Mouse (Mus musculus): ENCODE results near the gene Fxyd5. TPM values are rescaled to one million over a fixed set of nuclear protein-coding genes. Genes with fewer than 3 reads are reported as not detected.

The Fxyd5 gene
- polyA plus RNA-seq, 1 experiment from 2014 or later = 43.9 TPM

DNA sequence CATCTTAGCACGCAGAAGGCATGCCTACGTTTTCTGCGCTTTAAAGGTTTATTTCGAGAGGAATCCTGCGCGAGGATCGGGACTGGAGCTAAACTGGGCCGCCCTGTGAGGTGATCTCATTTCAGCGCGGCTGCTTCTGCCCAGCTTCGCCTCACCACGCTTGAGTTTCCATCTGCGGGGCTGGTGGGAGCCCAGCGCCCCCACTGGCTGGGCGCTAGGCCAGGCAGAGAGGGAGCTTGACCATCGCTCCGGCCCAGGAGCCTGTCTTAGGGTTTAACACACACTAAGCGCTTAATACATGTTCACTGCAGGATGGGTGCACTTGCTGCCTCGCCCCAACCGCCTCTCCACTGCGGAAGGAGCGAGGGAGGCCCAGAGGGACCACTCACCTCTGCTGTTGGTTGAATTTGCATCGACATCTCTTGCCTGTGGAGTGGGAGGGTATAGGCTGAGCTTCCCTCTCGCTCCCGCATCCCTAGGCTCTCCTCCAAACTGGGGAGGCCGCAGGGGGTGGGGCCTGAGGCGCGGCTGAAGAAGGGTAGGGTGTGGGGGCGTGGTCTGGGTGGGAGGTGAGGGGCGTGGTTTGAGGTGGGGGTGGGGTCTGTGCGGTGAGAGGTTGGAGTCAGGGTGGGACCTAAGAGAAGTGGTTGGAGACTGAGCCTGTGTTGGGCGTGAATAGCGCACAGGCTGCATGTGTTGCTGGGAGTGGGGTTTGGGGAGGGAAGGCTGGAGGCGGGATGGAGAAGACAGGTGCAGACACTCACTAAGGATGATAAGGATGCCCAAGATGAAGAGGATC lies 10.6 kb upstream of the Fxyd5 start:
- WGBS = 4% methylated on average over 34 of the region's 34 CpGs
- peaks cover 51% of the 10 kb centered on the region for H3K27me3 ChIP-seq (ENCODE audit: insufficient read depth, low read length)

GRCm38 (mm10) chr7:31052251-31052635 lies 10.0 kb upstream of the Fxyd5 start:
- DNase-seq (no peak), ATAC-seq (ENCODE audit: insufficient read depth) (no peak)
- no peak overlapping the region for H3K27ac ChIP-seq (ENCODE audit: low read depth)
- H3K4me2 ChIP-seq = peak overlapping the region; percentile 51
- no peak overlapping the region for H3K9ac ChIP-seq
- no peaks in the 10 kb centered on the region for H3K9me3 ChIP-seq (ENCODE audit: low read depth, low read length)
- no peaks in the 10 kb centered on the region for H3K36me3 ChIP-seq (ENCODE audit: insufficient read depth)
- peak overlapping the region; percentile 18; the same call in 1 of the 2 replicates for H3K4me3 ChIP-seq (ENCODE audit: low read depth, low read length)
- no peak for TF ChIP-seq CTCF (IDR thresholded peaks at IDR 0.05; ENCODE audit: low read depth)
- 5% methylated on average over 22 of the region's 22 CpGs for WGBS
- H3K4me1 ChIP-seq (ENCODE audit: insufficient read depth) = peaks cover 23% of the 10 kb centered on the region
- peaks cover 51% of the 10 kb centered on the region for H3K27me3 ChIP-seq (ENCODE audit: insufficient read depth, low read length)

More for the DNA sequence above, 10.6 kb upstream of the Fxyd5 start:
- H3K9me3 ChIP-seq (ENCODE audit: low read depth, low read length) = no peaks in the 10 kb centered on the region
- H3K9ac ChIP-seq = no peak overlapping the region
- DNase-seq (peak; percentile 70), ATAC-seq (ENCODE audit: insufficient read depth) (peak; percentile 13)
- no peaks in the 10 kb centered on the region for H3K36me3 ChIP-seq (ENCODE audit: insufficient read depth)
- peak overlapping the region; percentile 51 for H3K4me2 ChIP-seq
- H3K4me1 ChIP-seq (ENCODE audit: insufficient read depth) = peaks cover 23% of the 10 kb centered on the region
- no peak overlapping the region for H3K27ac ChIP-seq (ENCODE audit: low read depth)
- TF ChIP-seq CTCF (IDR thresholded peaks at IDR 0.05; ENCODE audit: low read depth) = peak; percentile 34; the same call in 1 of the 2 replicates
- peak overlapping the region; percentile 14 for H3K4me3 ChIP-seq (ENCODE audit: low read depth, low read length)

DNA sequence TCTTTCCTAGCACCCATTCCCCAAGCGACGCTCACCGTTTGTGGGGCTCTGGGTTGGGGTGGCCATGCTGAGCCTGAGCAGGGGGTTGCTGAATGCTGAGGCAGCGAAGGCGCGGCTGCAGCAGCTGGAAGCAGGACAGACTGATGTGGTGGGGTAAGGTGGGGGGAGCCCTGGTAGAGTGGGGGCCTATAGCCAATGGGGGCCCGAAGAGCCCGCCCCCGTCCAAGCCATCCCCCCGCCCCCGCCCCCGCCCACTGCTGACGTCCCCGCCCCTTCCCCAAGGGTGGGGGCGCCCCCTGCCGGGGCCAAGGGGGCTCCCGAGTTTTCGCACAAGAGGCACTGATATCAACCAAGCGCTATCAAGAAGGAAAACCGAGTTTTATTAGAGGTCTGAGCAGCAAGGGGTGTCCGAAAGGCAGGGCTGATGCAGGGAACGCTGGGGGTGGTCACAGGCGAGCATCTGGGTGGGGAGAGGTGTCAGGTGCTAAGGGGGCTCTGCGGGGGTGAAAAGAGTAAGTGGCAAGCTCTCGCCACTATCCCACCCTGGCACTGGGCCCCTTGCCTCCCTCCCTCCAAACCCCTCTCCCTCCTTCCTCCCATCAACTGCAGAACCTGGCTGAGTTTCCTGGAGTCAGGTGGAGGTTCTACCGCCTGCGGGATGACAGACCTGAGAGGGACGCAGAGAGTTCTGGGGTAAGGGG lies 9.2 kb upstream of the Fxyd5 start, which contains the start of gene Fxyd7:
Fxyd7 (minus strand) TSS at position 147 of the 701 bp plus-strand sequence.
- DNase-seq (peak; percentile 48), ATAC-seq (ENCODE audit: insufficient read depth) (no peak)
- WGBS = 2% methylated on average over 26 of the region's 28 CpGs
- Histone ChIP-seq H3K27me3 (ENCODE audit: insufficient read depth, low read length) (peaks cover 51% of the 10 kb centered on the region), H3K4me1 (ENCODE audit: insufficient read depth) (peaks cover 23% of the 10 kb centered on the region), H3K27ac (ENCODE audit: low read depth) (no peak within 1 kb of the TSS), H3K9ac (no peak within 1 kb of the TSS), H3K4me3 (ENCODE audit: low read depth, low read length) (peak within 1 kb of the TSS; percentile 18), H3K9me3 (ENCODE audit: low read depth, low read length) (no peaks in the 10 kb centered on the region), H3K36me3 (ENCODE audit: insufficient read depth) (no peaks in the 10 kb centered on the region), H3K4me2 (peak within 1 kb of the TSS; percentile 51)
- no peak for TF ChIP-seq CTCF (IDR thresholded peaks at IDR 0.05; ENCODE audit: low read depth)

GRCm38 (mm10) chr7:31050921-31051320 lies 8.6 kb upstream of the Fxyd5 start:
- H3K4me2 ChIP-seq = peak overlapping the region; percentile 51
- ATAC-seq (ENCODE audit: insufficient read depth) (no peak), DNase-seq (no peak)
- H3K36me3 ChIP-seq (ENCODE audit: insufficient read depth) = no peaks in the 10 kb centered on the region
- peak overlapping the region; percentile 18 for H3K4me3 ChIP-seq (ENCODE audit: low read depth, low read length)
- peaks cover 51% of the 10 kb centered on the region for H3K27me3 ChIP-seq (ENCODE audit: insufficient read depth, low read length)
- TF ChIP-seq CTCF (IDR thresholded peaks at IDR 0.05; ENCODE audit: low read depth) = no peak
- peaks cover 23% of the 10 kb centered on the region for H3K4me1 ChIP-seq (ENCODE audit: insufficient read depth)
- no peak overlapping the region for H3K27ac ChIP-seq (ENCODE audit: low read depth)
- no peaks in the 10 kb centered on the region for H3K9me3 ChIP-seq (ENCODE audit: low read depth, low read length)
- 4% methylated on average over 9 of the region's 9 CpGs for WGBS
- H3K9ac ChIP-seq = no peak overlapping the region

- DNase-seq (no peak), ATAC-seq (ENCODE audit: insufficient read depth) (no peak)
- peak overlapping the region; percentile 1; the same call in 1 of the 2 replicates for H3K4me3 ChIP-seq (ENCODE audit: low read depth, low read length)
- H3K9me3 ChIP-seq (ENCODE audit: low read depth, low read length) = no peaks in the 10 kb centered on the region
- peaks cover 23% of the 10 kb centered on the region for H3K4me1 ChIP-seq (ENCODE audit: insufficient read depth)
- no peak overlapping the region for H3K9ac ChIP-seq
- no peak overlapping the region for H3K27ac ChIP-seq (ENCODE audit: low read depth)
- H3K4me2 ChIP-seq = peak overlapping the region; percentile 51
- H3K36me3 ChIP-seq (ENCODE audit: insufficient read depth) = no peaks in the 10 kb centered on the region
- peaks cover 51% of the 10 kb centered on the region for H3K27me3 ChIP-seq (ENCODE audit: insufficient read depth, low read length)
- TF ChIP-seq CTCF (IDR thresholded peaks at IDR 0.05; ENCODE audit: low read depth) = no peak
- 4% methylated on average over 6 of the region's 6 CpGs for WGBS
Observed at GRCm38 (mm10) chr7:31050487-31050886, 8.2 kb upstream of the Fxyd5 start.

GRCm38 (mm10) chr7:31049846-31050281 lies 7.6 kb upstream of the Fxyd5 start:
- Histone ChIP-seq H3K4me1 (ENCODE audit: insufficient read depth) (peaks cover 23% of the 10 kb centered on the region), H3K4me2 (peak overlapping the region; percentile 51), H3K9me3 (ENCODE audit: low read depth, low read length) (no peaks in the 10 kb centered on the region), H3K27me3 (ENCODE audit: insufficient read depth, low read length) (peaks cover 51% of the 10 kb centered on the region), H3K9ac (no peak overlapping the region), H3K4me3 (ENCODE audit: low read depth, low read length) (peak overlapping the region; percentile 1; the same call in 1 of the 2 replicates), H3K27ac (ENCODE audit: low read depth) (no peak overlapping the region), H3K36me3 (ENCODE audit: insufficient read depth) (no peaks in the 10 kb centered on the region)
- no peak for TF ChIP-seq CTCF (IDR thresholded peaks at IDR 0.05; ENCODE audit: low read depth)
- WGBS = 4% methylated on average over 12 of the region's 15 CpGs
- ATAC-seq (ENCODE audit: insufficient read depth) (peak; percentile 28), DNase-seq (peak; percentile 54)
